Mouse (Mus musculus) liver, postnatal 0 days (tissue): ENCODE data around the gene Vcan.

ENCODE experiments used
- CTCF ChIP-seq: sonication (generic); IDR thresholded peaks from 2 replicates; pipeline ENCODE4 v1.5.1; 2016; ENCODE audit warnings: antibody characterized with exemption, low read depth
- EP300 ChIP-seq: IDR thresholded peaks from 2 replicates; pipeline ENCODE4 v1.6.1; 2016; ENCODE audit warnings: antibody characterized with exemption, low read depth, mild to moderate bottlenecking

GRCm38 (mm10) chr13:89652773-89653172 lies 89.5 kb downstream of the Vcan start:
- TF ChIP-seq EP300 (no peak), CTCF (no peak)
